27 mouse cellular contexts compared by ENCODE assay signal in the genomic region with DNA sequence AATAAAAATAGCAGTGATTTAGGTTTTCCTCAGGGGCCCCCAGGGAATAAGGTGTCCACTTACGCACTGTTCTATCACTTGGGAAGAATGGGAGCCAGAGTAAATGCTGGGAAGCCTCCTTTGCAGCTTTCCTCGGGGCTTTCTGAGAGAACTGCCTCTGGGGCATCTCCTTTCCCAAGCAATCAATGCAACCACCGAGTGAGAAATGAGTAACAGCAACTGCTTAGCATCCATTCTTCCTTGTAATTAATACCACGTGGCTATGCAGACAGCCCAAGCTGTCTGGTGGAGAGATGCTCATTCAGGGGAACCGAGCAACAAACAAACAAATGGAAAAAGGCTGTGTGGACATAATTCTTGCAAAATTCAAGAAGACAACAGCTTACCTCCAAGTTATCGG.
DNase-seq lines count a peak whose midpoint lies in the region; ATAC-seq and TF ChIP-seq lines count a peak whose summit lies in the region.
"Had no signal": no experiment of that assay in that cellular context is flagged by ENCODE, and none has a peak within 500 bp of the region (broad histone marks: within the 10 kb centered on the region; RNA-seq: fewer than 3 reads in every experiment).

No protein-coding gene starts in this region.

- no peak overlapping the region for H3K9ac ChIP-seq in forebrain, postnatal 0 days
- H3K9ac ChIP-seq in forebrain, embryonic 15.5 days (replicated peaks): no peak overlapping the region
- no peak overlapping the region for H3K9ac ChIP-seq in neural tube, embryonic 13.5 days
- H3K9ac ChIP-seq in embryonic facial prominence, embryonic 14.5 days (ENCODE audit: low read depth, low read length): no peak overlapping the region
- no peak overlapping the region for H3K9ac ChIP-seq in neural tube, embryonic 14.5 days (replicated peaks; ENCODE audit: low read depth, low read length)
- H3K9ac ChIP-seq: intestine, embryonic 15.5 days; liver, embryonic 15.5 days; lung, embryonic 15.5 days; neural tube, embryonic 12.5 days had no signal

- no peaks in the 10 kb centered on the region for H3K4me1 ChIP-seq in forebrain, postnatal 0 days (ENCODE audit: insufficient read depth)
- no peaks in the 10 kb centered on the region for H3K4me1 ChIP-seq in forebrain, embryonic 15.5 days
- peaks cover 57% of the 10 kb centered on the region for H3K4me1 ChIP-seq in neural tube, embryonic 13.5 days (replicated peaks)
- H3K4me1 ChIP-seq in embryonic facial prominence, embryonic 14.5 days (ENCODE audit: control insufficient read depth, insufficient read depth, low read length): peaks cover 6% of the 10 kb centered on the region; the same call in 1 of the 2 replicates
- H3K4me1 ChIP-seq in neural tube, embryonic 14.5 days (ENCODE audit: control insufficient read depth, insufficient read depth, low read length): peaks cover 18% of the 10 kb centered on the region
- H3K4me1 ChIP-seq: intestine, embryonic 15.5 days; liver, embryonic 15.5 days; lung, embryonic 15.5 days; megakaryocyte, embryonic 14.5 days had no signal

- peak; percentile 74; the same call in 1 of the 2 replicates for ATAC-seq in forebrain, postnatal 0 days
- ATAC-seq in forebrain, embryonic 15.5 days (replicated peaks): no peak; the same call in 1 of the 2 replicates
- no peak for ATAC-seq in neural tube, embryonic 13.5 days (ENCODE audit: low read depth)
- no peak for ATAC-seq in embryonic facial prominence, embryonic 14.5 days (ENCODE audit: low read depth)
- peak; percentile 69; the same call in 1 of the 2 replicates for ATAC-seq in neural tube, embryonic 14.5 days (ENCODE audit: low read depth)
- ATAC-seq: activated CD4-positive, CD25-positive, alpha-beta regulatory T cell, adult 4 months; intestine, embryonic 15.5 days had no signal

- H3K9me3 ChIP-seq in forebrain, postnatal 0 days (ENCODE audit: low read length): no peaks in the 10 kb centered on the region
- H3K9me3 ChIP-seq in forebrain, embryonic 15.5 days: no peaks in the 10 kb centered on the region
- no peaks in the 10 kb centered on the region for H3K9me3 ChIP-seq in neural tube, embryonic 13.5 days
- H3K9me3 ChIP-seq in embryonic facial prominence, embryonic 14.5 days (ENCODE audit: control insufficient read depth, low read length): no peaks in the 10 kb centered on the region
- H3K9me3 ChIP-seq in neural tube, embryonic 14.5 days (ENCODE audit: control insufficient read depth, low read length): no peaks in the 10 kb centered on the region
- H3K9me3 ChIP-seq: heart, embryonic 10.5 days; intestine, embryonic 15.5 days; liver, embryonic 15.5 days; lung, embryonic 15.5 days; megakaryocyte, embryonic 14.5 days; neural tube, embryonic 12.5 days had no signal

- WGBS in forebrain, postnatal 0 days: 35% methylated on average over 6 of the region's 6 CpGs
- WGBS in forebrain, embryonic 15.5 days: 34% methylated on average over 6 of the region's 6 CpGs
- 24% methylated on average over 6 of the region's 6 CpGs for WGBS in neural tube, embryonic 13.5 days
- WGBS in embryonic facial prominence, embryonic 14.5 days: 29% methylated on average over 6 of the region's 6 CpGs
- WGBS in neural tube, embryonic 14.5 days: 29% methylated on average over 6 of the region's 6 CpGs

- H3K36me3 ChIP-seq in forebrain, postnatal 0 days (ENCODE audit: insufficient read depth): no peaks in the 10 kb centered on the region
- H3K36me3 ChIP-seq in forebrain, embryonic 15.5 days: no peaks in the 10 kb centered on the region
- H3K36me3 ChIP-seq in neural tube, embryonic 13.5 days: no peaks in the 10 kb centered on the region
- no peaks in the 10 kb centered on the region for H3K36me3 ChIP-seq in embryonic facial prominence, embryonic 14.5 days (ENCODE audit: control insufficient read depth, insufficient read depth, low read length)
- H3K36me3 ChIP-seq in neural tube, embryonic 14.5 days (ENCODE audit: control insufficient read depth, insufficient read depth, low read length): no peaks in the 10 kb centered on the region
- H3K36me3 ChIP-seq: heart, embryonic 10.5 days; intestine, embryonic 15.5 days; liver, embryonic 15.5 days; lung, embryonic 15.5 days; neural tube, embryonic 12.5 days had no signal

- no peaks in the 10 kb centered on the region for H3K27me3 ChIP-seq in forebrain, postnatal 0 days (ENCODE audit: insufficient read depth, low read length)
- no peaks in the 10 kb centered on the region for H3K27me3 ChIP-seq in forebrain, embryonic 15.5 days
- H3K27me3 ChIP-seq in neural tube, embryonic 13.5 days: no peaks in the 10 kb centered on the region
- H3K27me3 ChIP-seq in embryonic facial prominence, embryonic 14.5 days (replicated peaks; ENCODE audit: control insufficient read depth, insufficient read depth, low read length): no peaks in the 10 kb centered on the region
- no peaks in the 10 kb centered on the region for H3K27me3 ChIP-seq in neural tube, embryonic 14.5 days (ENCODE audit: control insufficient read depth, insufficient read depth, low read length)
- H3K27me3 ChIP-seq: intestine, embryonic 15.5 days; liver, embryonic 15.5 days; lung, embryonic 15.5 days; neural tube, embryonic 12.5 days had no signal

- TF ChIP-seq CTCF in forebrain, postnatal 0 days (IDR thresholded peaks at IDR 0.05; ENCODE audit: low read depth): no peak

- H3K27ac ChIP-seq in forebrain, postnatal 0 days (ENCODE audit: low read depth, low read length): no peak overlapping the region
- no peak overlapping the region for H3K27ac ChIP-seq in forebrain, embryonic 15.5 days (replicated peaks)
- H3K27ac ChIP-seq in neural tube, embryonic 13.5 days (replicated peaks): peak overlapping the region; percentile 77
- no peak overlapping the region for H3K27ac ChIP-seq in embryonic facial prominence, embryonic 14.5 days (replicated peaks; ENCODE audit: low read depth, low read length)
- H3K27ac ChIP-seq in neural tube, embryonic 14.5 days (ENCODE audit: low read depth, low read length): no peak overlapping the region
- H3K27ac ChIP-seq: gastrocnemius, adult 2 months; heart, embryonic 10.5 days; intestine, embryonic 15.5 days; liver, embryonic 15.5 days; lung, embryonic 15.5 days; neural tube, embryonic 12.5 days; stomach, postnatal 0 days had no signal

- peak; percentile 35 for DNase-seq in forebrain, postnatal 0 days
- DNase-seq in neural tube, embryonic 10.5 days (ENCODE audit: extremely low spot score, low spot score): no peak
- peak; percentile 51 for DNase-seq in embryonic facial prominence, embryonic 14.5 days (ENCODE audit: low spot score)
- no peak for DNase-seq in frontal cortex, postnatal 25 days (ENCODE audit: low spot score in 2 of 2)
- DNase-seq in right cerebral cortex, postnatal 10 days (ENCODE audit: low spot score in 2 of 2): no peak
- DNase-seq: adrenal gland, adult 8-10 months; cerebellum, adult 2 months; cerebellum, postnatal 25 days; embryo, embryonic 11 days; gastrocnemius, adult 2 months; kidney, adult 9 months; kidney, postnatal 14 days; left cerebral cortex, postnatal 4 days; liver; lung, postnatal 36 days; right cerebral cortex, postnatal 14 days had no signal

- no peak overlapping the region for H3K4me2 ChIP-seq in forebrain, postnatal 0 days (ENCODE audit: low read depth)
- no peak overlapping the region for H3K4me2 ChIP-seq in forebrain, embryonic 15.5 days (replicated peaks)
- no peak overlapping the region for H3K4me2 ChIP-seq in neural tube, embryonic 13.5 days
- no peak overlapping the region for H3K4me2 ChIP-seq in embryonic facial prominence, embryonic 14.5 days (ENCODE audit: low read depth, low read length)
- H3K4me2 ChIP-seq in neural tube, embryonic 14.5 days (ENCODE audit: low read depth, low read length): no peak overlapping the region
- H3K4me2 ChIP-seq: intestine, embryonic 15.5 days; liver, embryonic 15.5 days; lung, embryonic 15.5 days; neural tube, embryonic 12.5 days had no signal

- H3K4me3 ChIP-seq in forebrain, postnatal 0 days (ENCODE audit: low read depth, low read length): no peak overlapping the region
- no peak overlapping the region for H3K4me3 ChIP-seq in forebrain, embryonic 15.5 days
- H3K4me3 ChIP-seq in neural tube, embryonic 13.5 days: no peak overlapping the region
- H3K4me3 ChIP-seq in embryonic facial prominence, embryonic 14.5 days (ENCODE audit: low read depth, low read length): no peak overlapping the region
- no peak overlapping the region for H3K4me3 ChIP-seq in neural tube, embryonic 14.5 days (ENCODE audit: low read depth, low read length)
- H3K4me3 ChIP-seq: gastrocnemius, adult 2 months; heart, embryonic 10.5 days; intestine, embryonic 15.5 days; liver, embryonic 15.5 days; lung, embryonic 15.5 days; neural tube, embryonic 12.5 days had no signal

Comparison
In these comparisons a context has a peak if more than half of its experiments do, and no peak if none do; other contexts are left out.
1. ATAC-seq: peak in forebrain, postnatal 0 days (single experiment) and neural tube, embryonic 14.5 days (single experiment); none in forebrain, embryonic 15.5 days (single experiment), neural tube, embryonic 13.5 days (single experiment) and embryonic facial prominence, embryonic 14.5 days (single experiment).
2. DNase-seq: peak in forebrain, postnatal 0 days (single experiment) and embryonic facial prominence, embryonic 14.5 days (single experiment); none in neural tube, embryonic 10.5 days (single experiment), frontal cortex, postnatal 25 days (0 of 2) and right cerebral cortex, postnatal 10 days (0 of 2).